Mouse (Mus musculus) thymus, postnatal 0 days (tissue): ENCODE measurements around the gene Fgfr2. TPM values are rescaled to one million over a fixed set of nuclear protein-coding genes. Genes with fewer than 3 reads are reported as not detected.

Experiments
- DNase-seq: peaks from one replicate; pipeline ENCODE4 v3.0.0-alpha.2; 2015; ENCODE audit warnings: low spot score
- polyA plus RNA-seq: library from polyadenylated mRNA; unstranded; fragments of >200 nt; fragmentation: Nextera tagmentation; extraction: Ambion mirVana; gene quantifications from 2 replicates; pipeline ENCODE4 v1.2.1, GENCODE M21; 2015

The Fgfr2 gene
- polyA plus RNA-seq, 1 experiment from 2014 or later: 23.6 TPM

GRCm38 (mm10) chr7:132950613-132951012, 172.5 kb downstream of the Fgfr2 start:
- no peak for DNase-seq

GRCm38 (mm10) chr7:132949968-132950367, 173.2 kb downstream of the Fgfr2 start:
- DNase-seq: no peak

GRCm38 (mm10) chr7:132940569-132940968, 182.6 kb downstream of the Fgfr2 start:
- no peak for DNase-seq

- DNase-seq: no peak
Measured at GRCm38 (mm10) chr7:132939118-132939517, 184.0 kb downstream of the Fgfr2 start.

DNA sequence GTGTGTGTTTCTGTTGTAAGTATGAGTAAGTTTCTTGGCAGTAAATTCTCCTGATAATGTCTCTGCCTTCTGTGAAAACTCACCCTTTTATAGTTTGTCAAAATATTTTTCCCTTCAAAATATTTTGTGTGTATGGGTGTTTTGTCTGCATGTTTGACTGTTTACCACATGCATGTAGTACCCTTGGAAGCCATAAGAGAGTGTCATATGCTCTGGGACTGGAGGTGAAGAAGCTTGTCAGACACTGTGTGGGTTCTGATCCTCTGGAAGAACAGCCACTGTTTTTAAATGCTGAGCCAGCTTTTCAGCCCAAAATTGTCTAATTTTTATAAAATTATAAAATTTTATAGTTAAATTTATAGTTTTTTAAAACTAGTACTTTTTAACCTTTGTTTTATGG, 188.4 kb downstream of the Fgfr2 start:
- DNase-seq: no peak

DNA sequence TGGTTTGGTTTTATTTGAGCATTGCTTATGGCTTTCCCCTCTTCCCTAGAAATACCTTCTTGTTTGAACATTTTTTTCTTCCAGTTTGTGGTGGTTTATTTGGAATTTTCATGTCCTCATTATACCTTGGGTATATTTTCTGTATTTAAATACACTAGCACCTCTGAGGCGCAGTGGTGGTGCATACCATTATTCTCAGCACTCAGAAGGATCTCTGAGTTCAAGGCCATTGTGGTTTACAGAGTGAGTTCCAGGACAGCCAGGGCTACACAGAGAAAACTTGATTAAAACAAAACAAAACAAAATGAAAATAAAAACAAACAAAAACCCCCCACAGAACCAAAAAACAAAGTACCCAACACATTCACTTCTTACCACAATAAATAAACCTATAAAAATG, 189.8 kb downstream of the Fgfr2 start:
- no peak for DNase-seq

GRCm38 (mm10) chr7:132931560-132932351, 191.4 kb downstream of the Fgfr2 start:
- DNase-seq: peak; percentile 42

GRCm38 (mm10) chr7:132930850-132931559, 192.1 kb downstream of the Fgfr2 start, which contains the start of gene Zranb1:
Gene Zranb1, plus strand, starts transcription at chr7:132931142.
- peak; percentile 98 for DNase-seq

DNA sequence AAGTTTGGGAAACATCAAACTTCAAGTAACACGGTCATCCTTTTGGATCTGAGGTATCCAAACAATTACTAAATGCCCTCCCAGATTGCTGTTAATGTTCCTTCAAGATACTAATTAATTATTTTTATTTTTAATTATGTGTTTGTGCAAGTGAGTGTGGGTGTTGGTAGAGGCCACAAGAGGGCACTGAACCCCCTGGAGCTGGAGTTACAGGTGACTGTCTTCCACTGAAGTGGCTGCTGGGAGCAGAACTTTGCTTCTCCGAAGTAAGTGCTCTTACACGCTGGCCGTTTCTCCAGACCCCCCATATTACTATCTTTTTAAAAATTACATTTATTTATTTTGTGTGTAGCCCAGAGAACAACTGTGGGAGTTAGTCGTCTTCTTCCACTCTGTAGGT, 193.1 kb downstream of the Fgfr2 start:
- DNase-seq: peak; percentile 12

DNA sequence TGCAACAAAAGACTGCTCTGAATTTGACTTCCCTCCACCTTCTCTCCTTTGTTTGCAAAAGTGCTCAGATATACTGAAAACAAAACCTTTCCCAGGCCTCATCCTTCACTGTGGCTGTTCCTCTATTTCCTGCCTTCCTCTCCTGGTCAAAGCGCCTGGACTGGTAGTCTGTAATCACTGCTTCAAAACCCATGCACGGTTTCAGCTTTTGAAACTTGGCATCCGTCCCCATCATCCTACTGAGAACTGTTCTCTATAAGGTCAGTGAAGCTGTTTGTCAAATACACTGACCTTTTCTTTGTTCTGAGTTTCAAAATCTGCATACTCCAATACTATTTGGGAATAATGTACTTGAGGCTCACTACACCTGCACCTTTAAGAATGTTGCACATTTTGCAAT, 195.9 kb downstream of the Fgfr2 start:
- no peak for DNase-seq

DNA sequence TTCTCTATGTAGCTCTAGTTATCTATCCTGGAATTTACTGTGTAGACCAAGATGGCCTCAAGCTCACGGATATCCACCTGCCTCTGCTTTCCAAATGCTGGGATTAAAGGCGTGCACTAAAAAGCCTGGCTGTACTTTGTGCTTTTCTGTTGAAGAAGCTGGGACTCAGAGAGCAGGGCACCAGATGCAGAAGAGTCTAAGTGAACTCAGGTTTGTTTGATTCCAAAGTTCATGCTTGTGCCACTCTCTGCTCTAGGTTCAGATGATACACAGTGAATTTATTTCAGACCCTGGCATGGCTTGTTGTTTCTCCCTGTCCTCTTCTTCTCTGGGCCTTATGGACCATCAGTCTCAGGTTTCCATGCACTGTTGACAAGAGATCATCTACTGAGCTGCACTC, 197.9 kb downstream of the Fgfr2 start:
- no peak for DNase-seq

GRCm38 (mm10) chr7:132921971-132922370, 201.2 kb downstream of the Fgfr2 start:
- DNase-seq: no peak

- no peak for DNase-seq
Measured at GRCm38 (mm10) chr7:132903796-132904195, 219.4 kb downstream of the Fgfr2 start.

- DNase-seq: no peak
Measured at GRCm38 (mm10) chr7:132900826-132901531, 222.2 kb downstream of the Fgfr2 start.

GRCm38 (mm10) chr7:132898234-132898633, 224.9 kb downstream of the Fgfr2 start:
- DNase-seq: peak; percentile 50

- DNase-seq: no peak
Measured at GRCm38 (mm10) chr7:132897258-132897657, 225.9 kb downstream of the Fgfr2 start.

DNA sequence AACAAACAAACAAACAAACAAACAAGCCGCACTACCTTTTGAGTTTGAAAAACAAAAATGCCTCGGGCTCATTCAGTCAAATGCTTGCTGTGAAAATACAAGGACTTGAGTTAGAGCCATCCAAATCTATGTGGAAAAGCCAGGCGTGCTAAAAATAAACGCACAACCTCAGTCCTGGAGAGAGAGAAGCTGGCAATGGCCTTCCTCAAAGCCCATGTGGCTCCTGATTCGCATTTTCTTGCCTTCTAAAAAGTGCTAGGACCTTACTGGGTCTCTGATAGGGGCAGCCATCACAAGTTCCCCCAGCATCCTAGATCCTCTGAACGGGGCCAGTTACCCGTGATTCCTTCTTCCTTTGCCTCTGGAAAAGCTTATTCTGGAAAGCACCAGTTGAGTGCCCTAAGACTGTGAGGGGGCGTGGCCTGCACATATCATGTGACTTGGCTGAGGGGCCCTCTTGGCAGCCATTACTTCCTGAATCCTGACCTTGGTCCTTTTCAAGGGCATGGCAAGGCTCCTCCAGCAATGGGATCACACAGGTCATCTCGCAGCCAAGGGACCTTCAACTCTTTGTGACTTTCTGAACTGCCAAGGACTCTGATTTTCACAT, 226.8 kb downstream of the Fgfr2 start:
- no peak for DNase-seq

DNA sequence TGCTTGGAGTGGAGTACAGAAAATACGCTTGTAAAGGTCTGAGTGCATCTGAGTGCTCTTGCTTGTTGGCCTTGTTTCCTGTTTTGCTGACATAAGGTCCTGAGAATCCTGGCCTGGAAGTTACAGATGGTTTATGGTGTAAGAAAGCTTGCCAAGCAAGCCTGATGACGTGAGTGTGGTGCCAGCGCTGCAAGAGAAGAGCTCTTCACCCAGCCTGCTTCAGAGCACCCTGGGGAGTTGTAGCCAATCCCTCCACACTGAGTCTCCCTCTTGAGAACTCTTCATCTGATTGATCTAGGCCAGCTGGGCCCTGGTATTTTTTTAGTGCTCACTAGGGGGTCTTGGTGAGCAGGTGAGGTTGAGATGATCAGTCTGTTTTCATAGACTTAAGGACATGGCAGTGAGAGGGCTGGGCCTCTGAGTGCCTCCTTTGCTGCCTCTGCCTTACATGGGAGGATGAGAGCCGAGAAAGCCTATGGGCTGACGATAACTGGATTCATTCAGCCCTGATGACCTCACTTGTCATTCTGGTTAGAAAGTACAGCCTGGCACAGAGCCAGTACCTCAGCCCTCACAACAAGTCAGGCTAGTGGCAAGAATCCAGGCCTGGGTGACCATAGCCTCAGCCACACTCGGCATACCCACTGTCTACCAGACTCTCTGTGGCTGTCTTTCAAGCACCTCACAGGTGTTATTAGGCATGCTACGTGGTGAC, 228.2 kb downstream of the Fgfr2 start:
- DNase-seq: no peak

DNA sequence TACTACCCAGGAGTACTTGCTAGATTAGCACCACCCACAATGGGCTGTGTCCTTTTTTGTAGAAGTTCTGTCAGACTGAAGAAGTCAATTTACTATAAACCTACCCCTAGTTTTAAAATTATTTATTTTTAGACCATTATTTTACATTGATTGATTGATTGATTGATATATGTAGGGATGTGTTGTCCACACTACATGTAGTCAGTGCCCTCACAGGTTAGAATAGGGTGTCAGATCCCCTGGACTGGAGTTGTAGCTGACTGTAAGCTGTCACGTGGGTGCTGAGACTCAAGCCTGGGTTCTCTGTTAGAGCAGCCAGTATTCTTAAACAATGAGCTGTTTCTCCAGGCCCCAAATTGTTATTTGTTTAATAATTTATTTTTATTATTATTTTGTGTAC, 229.8 kb downstream of the Fgfr2 start:
- DNase-seq: no peak

- no peak for DNase-seq
Measured at GRCm38 (mm10) chr7:132892806-132893205, 230.3 kb downstream of the Fgfr2 start.

DNA sequence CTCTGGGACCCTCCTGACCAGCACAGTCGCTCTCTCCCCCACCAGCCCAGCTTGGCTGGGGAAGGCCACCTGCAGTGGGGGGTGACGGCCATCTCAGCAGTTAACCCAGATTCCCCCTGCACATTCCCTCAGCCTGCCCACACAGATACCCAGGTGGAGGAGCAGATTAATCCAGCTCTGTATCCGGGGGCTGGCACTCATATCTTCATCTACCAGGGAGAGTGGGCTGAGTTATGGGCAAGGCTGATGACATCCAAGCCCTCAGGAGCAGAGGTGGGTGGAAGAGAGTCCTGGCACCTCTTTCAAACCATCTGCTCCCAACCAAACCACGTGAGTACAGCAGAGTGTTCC, 230.9 kb downstream of the Fgfr2 start:
- DNase-seq: no peak
